Mouse (Mus musculus) hindbrain, embryonic 10.5 days (tissue): ENCODE data around the gene Cldn4. TPM values are rescaled to one million over a fixed set of nuclear protein-coding genes. Genes with fewer than 3 reads are reported as not detected.
"Not testable (repeated sequence)": the region's sequence is repeated elsewhere in the genome, so short reads cannot be mapped to it uniquely, and the experiment has no call there.

Experiments
- DNase-seq: peaks from one replicate; pipeline ENCODE4 v3.0.0-alpha.2; 2017; ENCODE audit warnings: low spot score
- H3K27ac ChIP-seq: fragments of 300-500 bp; sonication (generic); 2 replicates; pipeline ENCODE4 v1.5.1; 2016; ENCODE audit warnings: mild to moderate bottlenecking, moderate library complexity
- H3K27me3 ChIP-seq: fragments of 300-500 bp; sonication (generic); 2 replicates; pipeline ENCODE4 v1.6.1; 2016; ENCODE audit warnings: mild to moderate bottlenecking; ENCODE audit not compliant: poor library complexity, insufficient read depth, severe bottlenecking
- H3K36me3 ChIP-seq: fragments of 300-500 bp; sonication (generic); 2 replicates; pipeline ENCODE4 v1.6.1; 2016; ENCODE audit warnings: mild to moderate bottlenecking, moderate library complexity
- H3K4me1 ChIP-seq: fragments of 300-500 bp; sonication (generic); replicated peaks from 2 replicates; pipeline ENCODE4 v1.6.1; 2016; ENCODE audit warnings: mild to moderate bottlenecking
- H3K4me3 ChIP-seq: fragments of 300-500 bp; sonication (generic); 2 replicates; pipeline ENCODE4 v1.5.1; 2016; ENCODE audit warnings: mild to moderate bottlenecking, moderate library complexity
- H3K9me3 ChIP-seq: fragments of 300-500 bp; sonication (generic); 2 replicates; pipeline ENCODE4 v1.6.1; 2016; ENCODE audit warnings: mild to moderate bottlenecking, moderate library complexity
- WGBS: fragments of 180-500 bp; shearing (Covaris S2); methylation state at CpG from one replicate; pipeline ENCODE4 v1.1.7; 2016; 5-methylcytosine and 5-hydroxymethylcytosine counted together
- polyA plus RNA-seq: library from polyadenylated mRNA; unstranded; fragments of >200 nt; fragmentation: Nextera tagmentation; extraction: Ambion mirVana; gene quantifications from 2 replicates; pipeline ENCODE4 v1.2.1, GENCODE M21; 2016

Gene Cldn4
- polyA plus RNA-seq, 1 experiment from 2014 or later: 11.0 TPM

- Histone ChIP-seq H3K4me3 (no peak overlapping the region), H3K27ac (no peak overlapping the region), H3K36me3 (no peaks in the 10 kb centered on the region), H3K4me1 (peaks cover 10% of the 10 kb centered on the region), H3K27me3 (peaks cover 8% of the 10 kb centered on the region; the same call in 1 of the 2 replicates), H3K9me3 (no peaks in the 10 kb centered on the region)
- 85% methylated on average over 5 of the region's 5 CpGs for WGBS
- DNase-seq: no peak
Observed at GRCm38 (mm10) chr5:134955491-134955890, 8.8 kb upstream of the Cldn4 start.

- Histone ChIP-seq H3K27me3 (peaks cover 35% of the 10 kb centered on the region), H3K4me1 (peaks cover 22% of the 10 kb centered on the region), H3K27ac (peak overlapping the region; percentile 36; the same call in 1 of the 2 replicates), H3K9me3 (no peaks in the 10 kb centered on the region), H3K4me3 (no peak overlapping the region), H3K36me3 (no peaks in the 10 kb centered on the region)
- no peak for DNase-seq
- 43% methylated on average over 19 of the region's 19 CpGs for WGBS
Observed at GRCm38 (mm10) chr5:134951053-134951884, 4.5 kb upstream of the Cldn4 start.

GRCm38 (mm10) chr5:134948085-134948439 lies 1.3 kb upstream of the Cldn4 start:
- Histone ChIP-seq H3K27ac (no peak overlapping the region), H3K9me3 (no peaks in the 10 kb centered on the region), H3K4me3 (no peak overlapping the region), H3K4me1 (peaks cover 30% of the 10 kb centered on the region), H3K27me3 (peaks cover 58% of the 10 kb centered on the region), H3K36me3 (no peaks in the 10 kb centered on the region)
- no peak for DNase-seq
- 70% methylated on average over 4 of the region's 4 CpGs for WGBS

GRCm38 (mm10) chr5:134947420-134948084 lies 818 bp upstream of the Cldn4 start:
- H3K36me3 ChIP-seq: no peaks in the 10 kb centered on the region
- 58% methylated on average over 5 of the region's 5 CpGs for whole genome bisulfite sequencing
- peaks cover 58% of the 10 kb centered on the region for H3K27me3 ChIP-seq
- H3K4me1 ChIP-seq: peaks cover 30% of the 10 kb centered on the region
- no peaks in the 10 kb centered on the region for H3K9me3 ChIP-seq
- DNase-seq: no peak
- H3K27ac ChIP-seq: no peak overlapping the region; the same call in 1 of the 2 replicates
- H3K4me3 ChIP-seq: no peak overlapping the region

GRCm38 (mm10) chr5:134946063-134946856 lies 474 bp downstream of the Cldn4 start:
- peak; percentile 20 for DNase-seq
- Histone ChIP-seq H3K9me3 (no peaks in the 10 kb centered on the region), H3K4me1 (peaks cover 23% of the 10 kb centered on the region), H3K27ac (peak overlapping the region; percentile 65), H3K27me3 (peaks cover 51% of the 10 kb centered on the region), H3K36me3 (no peaks in the 10 kb centered on the region), H3K4me3 (peak overlapping the region; percentile 42)
- WGBS: 14% methylated on average over 43 of the region's 43 CpGs

- Histone ChIP-seq H3K27ac (peak overlapping the region; percentile 65; the same call in 1 of the 2 replicates), H3K27me3 (peaks cover 51% of the 10 kb centered on the region), H3K4me1 (peaks cover 20% of the 10 kb centered on the region), H3K36me3 (no peaks in the 10 kb centered on the region), H3K4me3 (peak overlapping the region; percentile 42), H3K9me3 (no peaks in the 10 kb centered on the region)
- 47% methylated on average over 19 of the region's 19 CpGs for whole genome bisulfite sequencing
- no peak for DNase-seq
Observed at GRCm38 (mm10) chr5:134945266-134945959, 1.3 kb downstream of the Cldn4 start.

GRCm38 (mm10) chr5:134944179-134944578 lies 2.6 kb downstream of the Cldn4 start:
- 75% methylated on average over 5 of the region's 5 CpGs for WGBS
- Histone ChIP-seq H3K36me3 (no peaks in the 10 kb centered on the region), H3K4me1 (peaks cover 20% of the 10 kb centered on the region), H3K4me3 (no peak overlapping the region), H3K27ac (no peak overlapping the region), H3K9me3 (no peaks in the 10 kb centered on the region), H3K27me3 (peaks cover 50% of the 10 kb centered on the region)
- DNase-seq: no peak

- Histone ChIP-seq H3K27ac (no peak overlapping the region), H3K4me3 (no peak overlapping the region), H3K9me3 (no peaks in the 10 kb centered on the region), H3K27me3 (peaks cover 38% of the 10 kb centered on the region), H3K4me1 (peaks cover 20% of the 10 kb centered on the region), H3K36me3 (no peaks in the 10 kb centered on the region)
- WGBS: 78% methylated on average over 2 of the region's 2 CpGs
- DNase-seq: no peak
Observed at GRCm38 (mm10) chr5:134942740-134943139, 4.0 kb downstream of the Cldn4 start.

GRCm38 (mm10) chr5:134941472-134942209 lies 5.1 kb downstream of the Cldn4 start:
- H3K9me3 ChIP-seq: no peaks in the 10 kb centered on the region
- no peak for DNase-seq
- WGBS: 85% methylated on average over 14 of the region's 14 CpGs

GRCm38 (mm10) chr5:134939554-134939953 lies 7.2 kb downstream of the Cldn4 start:
- DNase-seq, H3K27me3 ChIP-seq, H3K27ac ChIP-seq, H3K4me3 ChIP-seq, H3K9me3 ChIP-seq, H3K4me1 ChIP-seq, H3K36me3 ChIP-seq: not testable (repeated sequence)
- 86% methylated on average over 5 of the region's 7 CpGs for WGBS

More at GRCm38 (mm10) chr5:134941472-134942209, 5.1 kb downstream of the Cldn4 start:
- no peak overlapping the region for H3K27ac ChIP-seq
- peaks cover 12% of the 10 kb centered on the region for H3K4me1 ChIP-seq
- H3K27me3 ChIP-seq: peaks cover 27% of the 10 kb centered on the region
- no peak overlapping the region for H3K4me3 ChIP-seq
- H3K36me3 ChIP-seq: no peaks in the 10 kb centered on the region

GRCm38 (mm10) chr5:134939069-134939468 lies 7.7 kb downstream of the Cldn4 start:
- Histone ChIP-seq H3K4me1 (no peaks in the 10 kb centered on the region), H3K9me3 (no peaks in the 10 kb centered on the region), H3K27me3 (peaks cover 1% of the 10 kb centered on the region; the same call in 1 of the 2 replicates), H3K4me3 (no peak overlapping the region), H3K36me3 (peaks cover 5% of the 10 kb centered on the region), H3K27ac (no peak overlapping the region)
- 79% methylated on average over 3 of the region's 3 CpGs for WGBS
- no peak for DNase-seq
